Mouse (Mus musculus) hindbrain, embryonic 13.5 days (tissue): ENCODE measurements around the gene Prss12. TPM values are rescaled to one million over a fixed set of nuclear protein-coding genes. Genes with fewer than 3 reads are reported as not detected.

ENCODE experiments used
- ATAC-seq: fragments of 200-750 bp; cut with Nextera tagmentation; 2 replicates; pipeline ENCODE4 v1.8.0; 2017; ENCODE audit warnings: moderate TSS enrichment; ENCODE audit not compliant: low FRiP score
- H3K27ac ChIP-seq: fragments of 300-500 bp; sonication (generic); 2 replicates; pipeline ENCODE4 v1.5.1; 2015; ENCODE audit warnings: inconsistent platforms, mild to moderate bottlenecking, moderate library complexity
- H3K27me3 ChIP-seq: fragments of 300-500 bp; sonication (generic); 2 replicates; pipeline ENCODE4 v1.6.1; 2015; ENCODE audit warnings: mild to moderate bottlenecking, inconsistent platforms
- H3K36me3 ChIP-seq: fragments of 300-500 bp; sonication (generic); 2 replicates; pipeline ENCODE4 v1.6.1; 2015; ENCODE audit warnings: mild to moderate bottlenecking, inconsistent platforms
- H3K4me1 ChIP-seq: fragments of 300-500 bp; sonication (generic); replicated peaks from 2 replicates; pipeline ENCODE4 v1.6.1; 2015; ENCODE audit warnings: inconsistent platforms
- H3K4me2 ChIP-seq: fragments of 300-500 bp; sonication (generic); 2 replicates; pipeline ENCODE4 v1.6.1; 2015; ENCODE audit warnings: inconsistent platforms, mild to moderate bottlenecking, moderate library complexity
- H3K4me3 ChIP-seq: fragments of 300-500 bp; sonication (generic); 2 replicates; pipeline ENCODE4 v1.5.1; 2015; ENCODE audit warnings: mild to moderate bottlenecking, inconsistent platforms
- H3K9ac ChIP-seq: fragments of 300-500 bp; sonication (generic); 2 replicates; pipeline ENCODE4 v1.6.1; 2015; ENCODE audit warnings: mild to moderate bottlenecking, inconsistent platforms
- H3K9me3 ChIP-seq: fragments of 300-500 bp; sonication (generic); 2 replicates; pipeline ENCODE4 v1.6.1; 2016; ENCODE audit warnings: inconsistent platforms
- WGBS: fragments of 180-500 bp; shearing (Covaris S2); methylation state at CpG from one replicate; pipeline ENCODE4 v1.1.7; 2015; 5-methylcytosine and 5-hydroxymethylcytosine counted together
- polyA plus RNA-seq: library from polyadenylated mRNA; unstranded; fragments of >200 nt; fragmentation: Nextera tagmentation; extraction: Ambion mirVana; gene quantifications from 2 replicates; pipeline ENCODE4 v1.2.1, GENCODE M21; 2015

Gene Prss12
- polyA plus RNA-seq, 1 experiment from 2014 or later, result 13.8 TPM

GRCm38 (mm10) chr3:123440490-123440889 lies 6.2 kb upstream of the Prss12 start:
- Histone ChIP-seq H3K27ac (no peak overlapping the region), H3K4me3 (no peak overlapping the region), H3K4me2 (no peak overlapping the region), H3K4me1 (no peaks in the 10 kb centered on the region), H3K9me3 (no peaks in the 10 kb centered on the region), H3K27me3 (peaks cover 15% of the 10 kb centered on the region), H3K36me3 (no peaks in the 10 kb centered on the region), H3K9ac (no peak overlapping the region)
- no peak for ATAC-seq
- 96% methylated on average over 7 of the region's 7 CpGs for WGBS

GRCm38 (mm10) chr3:123444466-123444865 lies 2.2 kb upstream of the Prss12 start:
- no peaks in the 10 kb centered on the region for H3K36me3 ChIP-seq
- peaks cover 16% of the 10 kb centered on the region for H3K4me1 ChIP-seq
- H3K4me2 ChIP-seq, result no peak overlapping the region
- no peak overlapping the region for H3K4me3 ChIP-seq
- WGBS, result 81% methylated on average over 1 of the region's 1 CpGs
- no peak overlapping the region for H3K27ac ChIP-seq
- no peak overlapping the region for H3K9ac ChIP-seq
- peaks cover 23% of the 10 kb centered on the region for H3K27me3 ChIP-seq
- H3K9me3 ChIP-seq, result no peaks in the 10 kb centered on the region
- ATAC-seq, result no peak

GRCm38 (mm10) chr3:123447538-123448059 lies 886 bp downstream of the Prss12 start:
- Histone ChIP-seq H3K27me3 (peaks cover 23% of the 10 kb centered on the region), H3K4me1 (peaks cover 16% of the 10 kb centered on the region), H3K27ac (no peak overlapping the region), H3K9ac (peak overlapping the region; percentile 86), H3K36me3 (no peaks in the 10 kb centered on the region), H3K9me3 (no peaks in the 10 kb centered on the region), H3K4me3 (peak overlapping the region; percentile 84), H3K4me2 (peak overlapping the region; percentile 100)
- 5% methylated on average over 13 of the region's 13 CpGs for WGBS
- peak; percentile 60 for ATAC-seq

DNA sequence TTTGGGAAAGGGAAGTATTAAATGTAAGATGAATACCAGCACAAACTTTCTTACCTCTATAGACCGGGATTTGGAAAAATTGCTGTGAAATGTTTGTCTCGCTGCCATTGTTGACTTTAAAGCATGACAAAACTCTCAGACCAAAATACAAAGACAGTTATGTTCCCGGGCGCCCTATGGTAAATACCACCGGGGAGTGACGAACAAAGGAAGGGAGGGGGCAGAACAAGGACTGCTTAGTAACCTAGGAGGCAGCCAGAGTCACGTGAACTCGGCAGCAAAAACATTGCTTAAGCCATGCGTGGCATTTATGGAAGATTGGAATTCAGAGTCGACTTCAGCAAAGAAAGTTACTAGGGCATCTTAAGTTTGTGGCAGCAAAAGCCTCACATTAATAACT lies 1.4 kb downstream of the Prss12 start:
- WGBS, result 3% methylated on average over 10 of the region's 10 CpGs
- Histone ChIP-seq H3K4me2 (peak overlapping the region; percentile 100), H3K9ac (peak overlapping the region; percentile 86; the same call in 1 of the 2 replicates), H3K4me1 (peaks cover 16% of the 10 kb centered on the region), H3K9me3 (no peaks in the 10 kb centered on the region), H3K4me3 (peak overlapping the region; percentile 84), H3K27me3 (peaks cover 23% of the 10 kb centered on the region), H3K27ac (no peak overlapping the region), H3K36me3 (no peaks in the 10 kb centered on the region)
- 0 out of 2 replicates have a peak, but pooled peaks have one; percentile 31 for ATAC-seq

DNA sequence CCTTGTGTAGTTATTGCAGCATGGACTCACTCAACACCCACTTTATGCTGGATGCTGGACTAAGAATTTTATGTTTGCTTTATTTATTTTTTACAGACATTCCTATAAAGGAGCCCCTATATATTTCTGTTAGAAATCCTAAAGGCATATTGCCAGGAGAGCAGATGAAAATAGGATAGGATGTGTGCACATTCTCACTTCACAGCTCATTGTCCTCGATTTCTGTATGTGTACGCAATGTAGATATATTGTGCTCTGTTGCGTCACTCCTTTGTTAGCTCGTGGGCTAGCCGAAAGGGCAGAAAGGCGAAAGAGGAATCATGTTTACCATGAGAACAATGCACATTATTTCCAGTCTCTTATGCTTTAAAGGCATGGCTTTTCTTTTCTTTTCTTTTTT lies 3.4 kb downstream of the Prss12 start:
- no peaks in the 10 kb centered on the region for H3K9me3 ChIP-seq
- H3K36me3 ChIP-seq, result no peaks in the 10 kb centered on the region
- no peak overlapping the region for H3K9ac ChIP-seq
- peaks cover 12% of the 10 kb centered on the region for H3K27me3 ChIP-seq
- no peak overlapping the region for H3K4me2 ChIP-seq
- H3K27ac ChIP-seq, result no peak overlapping the region
- WGBS, result 30% methylated on average over 6 of the region's 6 CpGs
- H3K4me1 ChIP-seq, result peaks cover 16% of the 10 kb centered on the region
- no peak overlapping the region for H3K4me3 ChIP-seq
- ATAC-seq, result no peak

- Histone ChIP-seq H3K36me3 (no peaks in the 10 kb centered on the region), H3K27me3 (no peaks in the 10 kb centered on the region), H3K9ac (no peak overlapping the region), H3K9me3 (no peaks in the 10 kb centered on the region), H3K4me3 (no peak overlapping the region), H3K4me2 (no peak overlapping the region), H3K27ac (no peak overlapping the region), H3K4me1 (peaks cover 3% of the 10 kb centered on the region; the same call in 1 of the 2 replicates)
- ATAC-seq, result no peak
- WGBS, result 80% methylated on average over 6 of the region's 6 CpGs
Measured at GRCm38 (mm10) chr3:123452904-123453303, 6.2 kb downstream of the Prss12 start.

- H3K4me1 ChIP-seq, result no peaks in the 10 kb centered on the region
- no peaks in the 10 kb centered on the region for H3K36me3 ChIP-seq
- no peaks in the 10 kb centered on the region for H3K27me3 ChIP-seq
- no peak overlapping the region for H3K4me3 ChIP-seq
- no peak overlapping the region for H3K27ac ChIP-seq
- ATAC-seq, result no peak
- no peak overlapping the region for H3K4me2 ChIP-seq
- H3K9ac ChIP-seq, result no peak overlapping the region
- H3K9me3 ChIP-seq, result no peaks in the 10 kb centered on the region
- 61% methylated on average over 1 of the region's 1 CpGs for WGBS
Measured at GRCm38 (mm10) chr3:123459492-123459891, 12.8 kb downstream of the Prss12 start.

DNA sequence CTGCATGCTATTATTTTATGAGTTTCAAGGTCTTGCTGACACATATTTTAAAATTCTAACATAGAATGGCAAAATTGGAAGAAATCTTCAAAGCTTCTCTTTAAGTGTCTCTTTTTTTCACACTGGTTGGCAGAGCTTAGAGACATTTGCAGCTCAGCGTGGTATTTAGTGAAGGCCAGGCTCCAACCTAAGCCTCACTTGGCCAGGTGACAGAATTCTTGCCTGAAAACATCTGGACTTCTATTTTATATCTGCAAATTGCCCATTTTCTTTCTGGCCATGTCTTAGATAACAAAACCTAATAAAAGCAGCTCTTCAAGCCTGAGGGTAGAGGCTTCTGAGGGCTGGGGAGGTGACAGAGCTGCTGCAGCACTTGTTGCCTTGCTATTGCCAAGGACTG lies 13.7 kb downstream of the Prss12 start:
- WGBS, result 81% methylated on average over 1 of the region's 1 CpGs
- Histone ChIP-seq H3K27ac (no peak overlapping the region), H3K27me3 (no peaks in the 10 kb centered on the region), H3K4me1 (no peaks in the 10 kb centered on the region), H3K4me2 (no peak overlapping the region), H3K9ac (no peak overlapping the region), H3K4me3 (no peak overlapping the region), H3K36me3 (no peaks in the 10 kb centered on the region), H3K9me3 (no peaks in the 10 kb centered on the region)
- no peak for ATAC-seq

DNA sequence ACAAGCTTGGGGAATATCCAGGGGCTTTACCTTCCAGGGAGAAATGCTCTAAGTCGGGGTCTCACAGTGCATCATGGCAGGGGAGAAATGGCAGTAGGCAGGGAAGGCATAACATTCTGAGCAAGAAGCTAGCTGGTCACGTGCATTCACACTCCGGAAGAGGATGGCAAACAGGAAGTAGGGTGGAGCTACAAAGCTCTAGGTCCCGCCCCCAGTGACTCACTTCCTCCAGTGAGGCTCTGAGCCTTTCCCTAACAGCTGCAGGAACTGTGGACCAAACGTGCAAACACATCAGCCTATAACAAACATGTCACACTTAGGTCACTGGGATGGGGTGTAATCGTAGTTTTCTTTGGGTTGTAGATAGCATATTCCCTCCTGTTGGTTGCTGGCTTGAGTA lies 15.6 kb downstream of the Prss12 start:
- Histone ChIP-seq H3K9ac (no peak overlapping the region), H3K4me2 (no peak overlapping the region), H3K36me3 (no peaks in the 10 kb centered on the region), H3K9me3 (no peaks in the 10 kb centered on the region), H3K4me1 (no peaks in the 10 kb centered on the region), H3K27ac (no peak overlapping the region), H3K4me3 (no peak overlapping the region), H3K27me3 (no peaks in the 10 kb centered on the region)
- no peak for ATAC-seq
- 84% methylated on average over 6 of the region's 6 CpGs for WGBS

DNA sequence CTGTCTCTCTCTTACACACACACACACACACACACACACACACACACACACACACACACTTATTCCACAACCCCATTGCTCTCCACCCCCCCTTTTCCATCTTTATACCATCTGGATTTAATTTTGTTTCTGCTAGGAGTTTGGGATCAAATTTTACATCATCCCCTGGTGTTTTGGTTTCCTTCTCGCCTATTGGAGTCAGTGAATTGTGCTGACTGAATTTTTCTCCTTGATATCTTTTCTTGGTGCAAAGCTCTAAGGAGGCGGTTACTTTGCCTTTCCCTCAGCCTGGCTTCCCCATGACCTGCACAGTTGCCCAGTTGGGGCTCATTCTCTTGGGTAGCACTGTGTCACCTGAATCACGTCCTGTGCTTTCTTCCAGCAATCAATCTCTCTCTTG lies 30.1 kb downstream of the Prss12 start:
- Histone ChIP-seq H3K9ac (no peak overlapping the region), H3K4me2 (no peak overlapping the region), H3K27me3 (no peaks in the 10 kb centered on the region), H3K9me3 (no peaks in the 10 kb centered on the region), H3K27ac (no peak overlapping the region), H3K4me1 (no peaks in the 10 kb centered on the region), H3K36me3 (no peaks in the 10 kb centered on the region), H3K4me3 (no peak overlapping the region)
- WGBS, result 83% methylated on average over 3 of the region's 3 CpGs
- no peak for ATAC-seq

DNA sequence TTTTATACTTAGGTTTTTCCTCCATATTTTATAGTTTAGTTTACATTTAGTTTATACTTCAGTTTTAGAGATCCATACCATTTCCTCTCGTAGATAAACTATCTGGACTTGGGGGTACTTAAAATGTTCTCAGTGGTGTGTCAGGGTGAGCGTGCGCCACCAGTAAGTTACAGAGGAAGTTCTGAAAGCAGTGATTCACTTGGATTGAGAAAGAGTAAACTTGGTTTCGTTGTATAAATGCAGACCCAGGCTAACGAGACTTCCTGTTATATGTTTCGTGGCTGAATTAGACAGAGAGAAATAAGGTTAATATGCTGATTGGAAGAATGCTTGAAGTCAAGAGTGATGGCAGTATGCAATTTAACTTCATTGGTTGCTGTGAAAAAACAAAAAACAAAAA lies 34.6 kb downstream of the Prss12 start:
- ATAC-seq, result no peak
- Histone ChIP-seq H3K27me3 (no peaks in the 10 kb centered on the region), H3K4me1 (no peaks in the 10 kb centered on the region), H3K4me2 (no peak overlapping the region), H3K9ac (no peak overlapping the region), H3K9me3 (no peaks in the 10 kb centered on the region), H3K27ac (no peak overlapping the region), H3K36me3 (no peaks in the 10 kb centered on the region), H3K4me3 (no peak overlapping the region)
- 89% methylated on average over 6 of the region's 6 CpGs for WGBS

DNA sequence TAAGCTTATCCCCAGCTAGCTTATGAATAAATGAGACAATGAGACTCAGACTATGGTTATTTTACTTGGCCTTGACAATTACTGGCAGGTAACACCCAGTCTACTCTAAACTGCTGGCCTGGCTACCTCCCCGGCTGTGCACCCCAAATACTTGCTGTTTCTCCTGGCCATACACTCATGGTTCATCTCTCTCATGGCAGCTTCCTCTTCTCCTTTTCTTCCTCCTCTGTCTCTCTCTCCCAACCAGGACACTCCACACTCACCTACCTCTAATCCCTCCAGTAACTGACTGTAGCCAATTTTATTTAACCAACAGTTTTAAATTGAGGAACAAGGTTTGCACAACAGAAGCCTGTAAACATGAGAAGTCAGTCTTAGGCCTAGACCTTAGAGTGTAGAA lies 45.1 kb downstream of the Prss12 start:
- 100% methylated on average over 1 of the region's 1 CpGs for whole genome bisulfite sequencing

DNA sequence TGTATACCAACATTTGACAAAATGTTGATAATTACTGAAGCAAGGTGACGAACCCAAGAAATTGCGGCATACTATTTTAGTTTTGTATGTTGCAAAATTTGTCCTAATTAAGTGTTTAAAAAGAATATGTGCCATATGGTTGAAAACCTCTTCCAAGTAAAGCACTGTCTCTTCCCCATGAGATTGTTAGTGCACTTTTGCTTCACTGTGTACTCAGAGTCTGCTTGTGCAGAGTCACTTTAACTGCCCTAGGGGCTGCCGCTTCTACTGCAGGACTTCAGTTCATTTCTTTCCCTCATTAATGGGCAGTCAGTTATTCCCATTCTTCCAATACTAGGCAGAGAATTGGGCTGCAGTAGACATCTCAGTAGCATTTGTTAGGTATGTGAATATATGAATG lies 46.5 kb downstream of the Prss12 start:
- no peak for ATAC-seq
- Histone ChIP-seq H3K9ac (no peak overlapping the region), H3K4me1 (no peaks in the 10 kb centered on the region), H3K4me2 (no peak overlapping the region), H3K27ac (no peak overlapping the region), H3K27me3 (no peaks in the 10 kb centered on the region), H3K36me3 (no peaks in the 10 kb centered on the region), H3K9me3 (no peaks in the 10 kb centered on the region), H3K4me3 (no peak overlapping the region)
- 96% methylated on average over 3 of the region's 3 CpGs for WGBS

More for the DNA sequence above, 45.1 kb downstream of the Prss12 start:
- Histone ChIP-seq H3K36me3 (no peaks in the 10 kb centered on the region), H3K4me2 (no peak overlapping the region), H3K27me3 (no peaks in the 10 kb centered on the region), H3K27ac (no peak overlapping the region), H3K4me1 (no peaks in the 10 kb centered on the region), H3K9me3 (no peaks in the 10 kb centered on the region), H3K4me3 (no peak overlapping the region), H3K9ac (no peak overlapping the region)
- ATAC-seq, result no peak
